Mouse (Mus musculus): ENCODE measurements around the gene Sfxn1.

Gene Sfxn1

DNA sequence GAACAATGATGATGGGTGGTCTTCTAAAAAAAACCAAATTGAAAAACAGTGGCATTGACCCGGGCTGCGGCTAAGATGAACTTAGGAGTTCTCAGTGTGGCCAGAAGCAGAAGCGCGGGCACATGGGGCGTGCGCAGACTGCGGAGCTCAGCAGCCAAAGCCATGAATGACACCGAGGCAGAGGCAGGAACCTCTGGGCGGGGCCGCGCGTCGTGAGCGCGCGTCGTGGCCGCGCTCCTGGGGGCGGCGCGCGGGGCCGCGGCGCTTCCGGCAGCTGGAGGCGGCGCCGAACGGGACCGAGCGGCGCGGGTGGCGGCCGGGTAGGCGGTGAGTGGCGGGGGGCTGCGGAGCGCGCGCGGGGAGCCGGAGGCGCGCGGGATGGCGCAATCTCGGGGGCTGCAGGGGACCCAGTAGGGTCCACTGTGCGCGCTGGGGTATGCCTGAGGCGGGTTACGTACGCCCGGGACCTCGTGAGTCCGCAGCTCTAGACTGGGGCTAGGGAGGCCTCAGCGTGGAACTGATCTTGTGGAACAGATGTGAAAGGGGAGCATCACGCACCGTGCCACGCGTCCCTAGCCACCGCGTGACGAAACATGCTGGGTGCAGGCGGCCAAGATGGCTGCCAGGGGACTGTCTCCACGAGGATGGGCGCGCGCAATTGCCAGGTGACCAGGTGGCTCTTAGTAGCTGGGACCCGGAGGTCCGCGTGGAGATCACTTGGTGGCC is at the start of gene Sfxn1:
Gene Sfxn1, plus strand, starts transcription at position 264 of the 726 bp plus-strand sequence.
- peak; percentile 65 for DNase-seq (ENCODE audit: low spot score)

DNA sequence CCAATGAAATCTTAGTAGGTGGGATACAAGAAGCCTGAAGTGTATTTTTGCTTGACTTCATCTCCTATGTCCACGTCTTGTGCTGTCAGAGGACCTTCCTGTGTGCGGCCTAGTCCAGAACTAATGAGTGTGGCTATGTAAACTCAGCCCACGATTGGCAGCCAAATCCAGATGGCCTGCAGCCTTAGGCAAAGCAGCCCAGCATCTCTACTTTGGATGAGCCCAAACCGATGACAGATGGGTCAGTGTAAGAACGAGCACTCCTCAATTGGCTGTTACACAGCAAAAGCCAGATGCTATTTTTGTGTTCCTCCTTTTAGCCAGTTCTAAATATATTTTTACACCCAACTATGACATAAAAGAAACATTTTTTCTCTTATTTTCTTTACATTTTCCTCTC is 48.4 kb upstream of the Sfxn1 start:
- no peak for DNase-seq (ENCODE audit: low spot score)

DNA sequence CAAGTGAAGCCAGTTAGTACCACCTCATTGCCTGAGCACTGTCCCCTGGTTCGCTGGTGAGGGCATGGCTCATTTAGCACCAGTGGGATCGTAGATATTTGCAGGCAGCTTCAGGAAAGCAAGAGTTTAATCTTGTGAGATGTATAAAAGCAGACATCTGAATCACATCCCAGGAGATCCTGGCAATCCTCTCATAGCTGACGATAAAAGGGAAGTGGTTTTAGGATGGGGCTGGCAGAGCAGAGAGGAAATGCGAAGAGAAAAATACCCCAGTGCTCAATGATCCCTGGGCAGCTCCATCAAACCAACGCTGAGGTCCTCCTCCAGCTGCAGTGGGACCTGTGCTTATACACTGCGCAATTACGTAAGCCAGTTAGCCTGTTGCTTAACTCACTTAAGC is 44.6 kb upstream of the Sfxn1 start:
- no peak for DNase-seq (ENCODE audit: low spot score)

DNA sequence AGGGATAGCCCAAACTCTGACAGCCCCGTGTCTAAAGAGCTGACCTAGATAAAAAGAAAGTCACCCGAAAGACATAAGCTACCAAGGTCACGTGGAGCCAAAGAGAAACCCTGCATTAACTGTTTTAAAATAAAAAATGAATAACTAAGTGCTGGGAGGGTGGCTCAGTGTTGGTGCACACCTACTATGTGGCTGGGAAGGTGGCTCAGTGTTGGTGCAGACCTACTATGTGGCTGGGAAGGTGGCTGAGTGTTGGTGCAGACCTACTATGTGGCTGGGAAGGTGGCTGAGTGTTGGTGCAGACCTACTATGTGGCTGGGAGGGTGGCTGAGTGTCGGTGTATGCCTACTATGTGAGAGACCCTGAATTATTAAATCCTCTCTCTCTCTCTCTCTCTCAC is 38.0 kb upstream of the Sfxn1 start:
- no peak for DNase-seq (ENCODE audit: low spot score)

DNA sequence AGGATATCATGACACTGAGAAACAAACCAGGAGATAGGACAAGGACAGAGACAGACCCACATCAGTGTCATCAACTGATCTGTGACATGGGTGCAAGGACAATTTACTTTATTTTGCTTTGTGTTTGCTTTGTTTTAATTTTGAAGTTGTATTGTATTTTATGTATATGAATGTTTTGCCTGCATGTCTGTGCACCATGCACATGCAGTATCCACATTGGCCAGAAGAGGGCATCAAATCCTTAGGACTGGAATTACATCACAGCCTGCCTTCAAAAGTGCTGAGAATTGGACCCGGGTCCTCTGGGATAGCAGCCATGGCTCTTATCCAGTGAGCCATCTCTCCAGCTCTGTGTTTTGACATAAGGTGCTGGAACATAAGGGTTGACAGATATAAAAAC is 36.1 kb upstream of the Sfxn1 start:
- DNase-seq (ENCODE audit: low spot score) = no peak

DNA sequence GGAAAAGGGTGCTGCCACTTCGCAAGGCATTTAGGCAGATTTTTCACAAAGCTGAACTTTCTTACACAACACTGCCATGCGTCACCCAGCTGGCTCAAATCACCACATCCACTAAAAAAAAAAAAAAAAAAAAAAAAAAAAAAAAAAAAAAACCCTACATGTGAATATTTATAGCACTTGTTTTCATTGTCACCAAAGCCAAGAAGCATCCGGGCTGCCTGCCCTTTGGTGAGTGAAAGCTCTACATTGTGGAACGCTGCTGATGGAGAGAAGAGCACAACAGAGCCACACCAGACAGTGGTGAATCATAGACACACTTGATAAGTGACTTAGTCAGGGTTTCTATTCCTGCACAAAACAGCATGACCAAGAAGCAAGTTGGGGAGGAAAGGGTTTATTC is 33.7 kb upstream of the Sfxn1 start:
- no peak for DNase-seq (ENCODE audit: low spot score)

DNA sequence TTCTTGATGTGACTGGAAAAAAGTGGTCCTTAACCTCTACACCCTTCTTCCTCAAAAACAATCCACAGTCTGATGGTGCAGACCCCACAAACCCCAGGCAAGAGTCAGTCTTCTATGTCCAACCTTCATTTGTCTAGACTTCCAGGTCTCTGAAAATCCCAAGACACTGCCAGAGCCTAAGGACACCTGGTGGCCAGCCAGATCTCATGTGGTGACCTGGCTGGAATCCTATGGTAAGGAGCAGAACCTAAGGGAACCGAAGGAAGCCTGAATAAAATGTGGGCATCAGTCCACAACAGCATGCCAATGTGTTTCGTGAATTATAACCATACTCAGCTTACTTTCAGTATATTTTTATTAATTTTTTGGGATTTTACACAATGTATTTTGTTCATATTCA is 31.4 kb upstream of the Sfxn1 start:
- no peak for DNase-seq (ENCODE audit: low spot score)

DNA sequence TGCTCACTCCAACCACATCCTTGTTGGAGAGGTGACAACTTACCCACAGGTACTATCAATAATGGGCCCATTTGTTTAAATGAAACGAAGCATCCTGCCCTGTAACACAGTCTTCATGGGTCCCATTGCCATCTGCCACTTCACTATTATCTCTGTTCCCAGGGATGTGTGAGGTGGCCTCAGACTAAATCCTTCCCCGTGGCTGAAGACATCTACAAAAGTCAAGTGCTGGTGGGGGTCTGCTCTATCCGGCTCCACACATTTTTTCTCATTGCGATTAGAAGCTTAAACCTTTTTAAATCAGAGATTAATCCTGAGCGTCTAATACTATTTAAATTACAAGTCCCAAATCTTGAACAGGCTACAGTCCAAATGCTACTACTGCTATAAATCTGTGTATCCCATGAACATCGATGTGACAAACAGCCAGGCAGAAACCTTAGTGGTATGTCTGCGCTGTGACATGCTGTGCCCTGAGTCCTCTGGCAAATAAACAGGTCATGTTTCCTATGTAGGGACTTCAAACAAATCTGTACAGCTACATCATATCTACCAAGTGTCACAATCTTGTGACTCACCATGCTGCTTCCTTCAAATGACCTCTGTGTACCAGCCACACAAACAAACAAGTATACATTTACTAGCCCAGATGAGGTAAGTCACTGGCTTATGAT is 22.9 kb upstream of the Sfxn1 start:
- no peak for DNase-seq (ENCODE audit: low spot score)

DNA sequence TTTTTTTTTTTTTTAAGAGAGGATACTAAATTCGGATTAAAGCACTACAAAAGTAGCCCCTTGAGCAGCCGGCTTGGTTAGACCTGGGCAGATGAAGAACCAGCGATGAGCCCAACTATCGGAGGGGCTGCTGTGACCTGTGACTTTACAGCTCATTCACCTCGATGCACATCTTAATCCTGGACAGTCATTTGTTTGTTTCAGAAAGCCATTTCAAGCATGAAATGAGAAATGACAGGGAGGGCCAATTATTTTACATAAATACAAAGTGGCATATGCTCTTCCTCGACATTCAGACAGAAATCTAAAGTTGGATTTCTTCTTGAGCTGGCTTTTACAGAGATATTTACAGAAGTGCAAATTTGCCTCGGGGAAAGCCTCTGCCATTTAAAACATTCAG is 20.0 kb upstream of the Sfxn1 start:
- DNase-seq (ENCODE audit: low spot score) = no peak

DNA sequence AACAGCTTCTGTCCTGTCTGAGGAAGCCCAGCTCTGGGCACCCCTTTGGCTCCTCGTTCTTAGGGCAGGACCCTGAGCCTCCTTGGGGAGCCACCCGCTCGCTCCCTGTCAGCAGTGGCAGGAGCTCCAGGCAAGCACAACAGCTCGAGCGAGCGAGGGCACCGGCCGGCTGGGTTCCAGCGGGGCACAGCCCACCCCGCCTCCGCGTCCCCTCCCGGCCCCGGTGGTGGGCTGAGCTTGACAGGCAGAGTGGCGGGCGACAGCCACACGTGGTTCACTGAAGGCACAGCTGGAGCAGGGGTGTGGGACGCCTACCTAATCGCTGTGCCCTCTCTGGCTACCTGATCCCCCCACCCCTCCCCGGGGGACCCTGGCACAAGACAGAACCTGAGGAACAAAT is 16.7 kb upstream of the Sfxn1 start:
- DNase-seq (ENCODE audit: low spot score) = no peak

DNA sequence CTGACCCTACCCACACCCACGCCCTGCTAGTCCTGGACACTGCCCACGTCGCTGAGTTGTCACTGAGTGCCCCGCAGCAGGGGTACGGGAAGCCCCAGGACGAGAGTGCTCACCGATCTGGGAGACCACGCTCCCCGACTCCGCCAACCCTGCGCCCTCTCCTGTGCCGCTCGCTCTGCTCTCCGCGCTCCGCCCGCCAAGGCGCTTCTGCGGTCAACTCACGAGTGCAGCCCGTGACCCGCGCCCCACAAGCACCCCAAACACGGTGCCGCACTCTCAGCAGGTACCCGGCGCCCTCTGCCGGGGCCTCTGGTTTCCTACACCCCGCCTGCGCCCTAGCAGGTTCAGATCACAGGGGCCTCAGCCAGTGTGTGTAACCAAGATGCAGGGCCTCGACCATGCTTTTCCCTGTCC is 16.2 kb upstream of the Sfxn1 start, which contains the start of gene Drd1:
Gene Drd1, minus strand, starts transcription at position 258 of the 414 bp plus-strand sequence.
- DNase-seq (ENCODE audit: low spot score) = peak; percentile 37

DNA sequence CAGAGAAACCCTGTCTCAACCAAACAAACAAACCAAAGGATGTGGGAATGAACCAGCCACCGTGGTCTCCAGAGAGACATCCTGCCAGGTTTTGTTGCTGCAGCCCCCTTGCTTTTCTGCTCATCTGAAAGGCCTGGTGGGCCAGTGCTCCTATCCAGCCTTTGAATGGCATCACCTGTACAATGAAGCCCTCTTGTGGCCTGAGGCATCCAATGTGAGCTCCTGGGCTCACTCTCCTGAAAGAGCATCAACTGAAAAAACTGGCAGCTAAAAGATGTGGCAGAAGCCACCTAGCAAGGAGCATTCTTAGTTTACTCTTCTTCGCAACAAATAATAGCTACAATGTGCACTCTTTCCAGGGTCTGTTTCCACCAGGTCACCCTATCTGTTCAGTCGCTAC is 9.6 kb upstream of the Sfxn1 start:
- DNase-seq (ENCODE audit: low spot score) = no peak

DNA sequence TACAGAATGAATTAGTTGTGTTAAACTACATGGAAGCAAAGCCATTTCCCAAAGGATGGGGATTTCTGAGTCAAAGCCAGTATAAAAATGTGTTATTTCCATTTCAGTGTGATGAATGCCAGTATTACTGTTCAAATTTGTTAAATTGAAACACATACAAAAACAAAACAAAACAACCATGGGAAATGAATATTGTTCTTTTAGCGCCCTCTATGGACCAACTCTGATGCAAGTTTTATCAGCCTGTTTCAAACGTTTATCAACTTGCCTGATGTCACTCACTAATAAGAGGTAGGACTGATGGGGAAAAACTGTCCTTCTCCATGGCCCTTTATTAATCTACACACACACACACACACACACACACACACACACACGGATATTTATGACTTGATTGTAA is 8.4 kb upstream of the Sfxn1 start:
- no peak for DNase-seq (ENCODE audit: low spot score)

DNA sequence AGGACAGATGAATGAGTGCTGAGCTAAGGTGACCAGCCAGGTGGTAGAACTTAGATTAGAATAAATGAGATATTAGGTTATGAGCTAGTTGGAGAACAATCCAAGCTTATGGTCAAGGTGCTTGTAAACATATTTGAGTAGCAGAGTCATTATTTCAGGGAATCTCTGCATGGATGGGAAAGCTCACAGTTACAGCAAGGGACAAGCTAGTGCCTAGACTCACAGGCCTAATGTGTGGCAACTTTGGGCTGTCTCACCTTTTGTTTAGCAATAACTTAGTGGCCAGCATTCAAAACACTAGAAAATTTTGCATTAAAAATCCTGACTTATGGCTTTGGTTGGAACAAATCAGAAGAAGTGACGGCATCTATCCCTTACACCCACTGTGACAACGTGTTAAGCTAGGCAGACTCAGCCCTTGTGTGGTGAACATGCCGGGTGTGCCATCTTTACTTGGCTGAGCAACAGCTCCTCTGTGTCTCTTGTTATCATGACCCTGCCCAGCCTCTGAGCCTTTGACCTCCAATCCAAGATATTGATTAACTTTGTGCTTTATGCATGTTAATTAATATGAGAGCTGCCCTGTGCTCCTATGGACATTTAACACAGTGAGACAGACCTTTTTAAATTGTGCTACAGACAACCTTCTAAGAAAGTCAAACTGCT is 5.5 kb upstream of the Sfxn1 start:
- DNase-seq (ENCODE audit: low spot score) = no peak

DNA sequence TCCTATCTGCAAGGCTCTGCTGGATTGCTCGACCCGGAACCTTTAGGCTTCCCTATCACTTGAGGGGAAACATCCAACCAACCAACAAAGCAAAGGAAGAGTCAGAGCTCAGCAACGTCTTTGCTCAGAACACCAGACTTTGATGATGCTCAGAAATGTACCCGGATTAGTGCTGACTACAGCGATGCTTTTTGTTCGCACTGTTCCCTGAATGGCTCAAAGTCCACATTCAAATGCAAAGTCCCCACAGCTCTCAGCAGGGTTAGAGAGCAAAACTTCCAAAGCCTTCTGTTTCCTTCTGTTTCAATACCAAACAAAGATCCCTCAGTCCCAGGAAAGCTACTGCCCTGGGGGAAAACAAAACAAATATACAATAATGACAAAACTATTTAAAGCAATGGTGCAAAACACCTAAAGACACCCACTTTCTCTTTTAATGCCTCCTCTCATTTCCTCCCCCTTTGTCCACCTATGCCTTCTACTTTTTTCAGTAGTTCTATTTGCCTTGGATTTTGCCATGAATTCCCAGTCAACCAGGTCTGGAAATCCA is 4.0 kb upstream of the Sfxn1 start:
- no peak for DNase-seq (ENCODE audit: low spot score)

DNA sequence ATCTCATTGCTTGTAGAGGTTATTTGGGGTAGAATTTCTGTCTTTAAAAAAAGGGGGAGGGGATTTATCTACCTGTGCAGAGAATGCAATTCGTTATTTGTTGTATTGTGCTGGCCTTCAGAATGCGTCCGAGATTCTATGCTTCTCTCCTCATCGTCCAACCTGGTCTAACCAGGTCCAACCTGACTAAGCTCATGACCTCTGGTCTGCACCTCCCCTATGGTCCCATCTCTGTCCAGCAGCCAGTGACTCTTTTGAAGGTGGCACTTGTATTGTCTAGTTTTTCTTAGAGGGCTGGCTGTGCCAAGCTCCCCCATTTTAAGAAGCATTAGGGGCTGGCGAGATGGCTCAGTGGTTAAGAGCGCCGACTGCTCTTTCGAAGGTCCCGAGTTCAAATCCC is 658 bp upstream of the Sfxn1 start:
- no peak for DNase-seq (ENCODE audit: low spot score)

DNA sequence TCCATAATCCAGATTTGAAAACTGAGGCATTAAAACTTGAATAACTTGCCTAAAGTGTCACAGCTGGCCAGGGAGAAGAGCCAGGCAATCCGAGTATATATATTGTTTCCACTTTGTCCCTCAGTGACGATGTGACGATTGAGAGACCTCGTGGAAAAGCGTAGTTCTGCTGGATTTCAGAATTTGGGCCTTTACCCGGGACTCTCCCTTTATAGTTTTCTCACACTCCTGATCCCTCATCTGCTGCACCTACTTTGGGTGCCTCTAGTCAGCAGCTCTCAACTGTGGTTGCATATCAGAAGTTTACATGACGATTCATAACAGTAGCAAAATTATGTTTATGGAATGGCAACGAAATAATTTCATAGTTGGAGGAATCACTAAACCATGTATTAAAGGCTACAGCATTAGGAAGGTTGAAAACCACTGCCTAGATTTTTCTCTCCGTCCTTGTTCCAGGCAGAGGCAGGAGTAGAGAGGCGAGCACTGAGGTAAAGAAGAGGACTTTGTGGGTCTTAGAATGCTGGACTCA is 923 bp downstream of the Sfxn1 start:
- DNase-seq (ENCODE audit: low spot score) = no peak

DNA sequence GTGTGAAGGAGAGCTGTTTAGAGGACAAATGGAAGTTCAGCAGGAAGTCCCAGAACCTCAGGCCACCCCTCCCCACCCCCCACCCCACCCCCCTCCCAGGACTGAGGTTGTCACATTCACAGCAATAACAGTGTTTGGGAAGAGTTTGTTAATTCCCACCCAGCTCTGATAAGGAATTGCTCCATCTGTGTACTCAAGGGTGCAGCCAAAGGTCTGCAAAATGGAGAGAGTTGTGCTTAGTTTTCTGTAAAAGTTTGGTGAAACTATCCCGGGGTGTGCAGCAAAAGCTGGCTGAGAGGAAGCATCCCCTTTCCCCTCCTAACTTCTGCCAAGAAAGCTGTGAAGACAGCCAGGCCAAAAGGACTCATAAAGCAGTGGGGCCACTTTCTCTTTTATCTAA is 1.4 kb downstream of the Sfxn1 start:
- DNase-seq (ENCODE audit: low spot score) = peak; percentile 30

DNA sequence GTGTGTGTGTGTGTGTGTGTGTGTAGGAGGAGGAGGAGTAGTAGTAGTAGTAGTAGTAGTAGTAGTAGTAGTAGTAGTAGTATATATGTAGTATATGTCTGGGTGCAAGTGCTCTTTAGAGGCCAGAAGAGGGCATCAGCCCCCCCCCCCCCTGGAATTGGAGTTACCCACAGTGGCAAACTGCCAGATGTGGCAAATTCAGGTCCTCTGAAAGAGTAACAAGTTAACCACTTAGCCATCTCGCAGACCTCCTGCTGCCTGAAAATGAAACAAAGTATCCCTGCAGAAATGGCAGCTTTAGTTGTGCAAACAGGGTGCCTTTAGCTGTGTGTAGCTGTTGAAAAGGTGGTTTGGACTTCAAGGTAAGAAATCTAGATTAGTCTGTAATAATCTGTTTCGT is 1.8 kb downstream of the Sfxn1 start:
- peak; percentile 12 for DNase-seq (ENCODE audit: low spot score)

DNA sequence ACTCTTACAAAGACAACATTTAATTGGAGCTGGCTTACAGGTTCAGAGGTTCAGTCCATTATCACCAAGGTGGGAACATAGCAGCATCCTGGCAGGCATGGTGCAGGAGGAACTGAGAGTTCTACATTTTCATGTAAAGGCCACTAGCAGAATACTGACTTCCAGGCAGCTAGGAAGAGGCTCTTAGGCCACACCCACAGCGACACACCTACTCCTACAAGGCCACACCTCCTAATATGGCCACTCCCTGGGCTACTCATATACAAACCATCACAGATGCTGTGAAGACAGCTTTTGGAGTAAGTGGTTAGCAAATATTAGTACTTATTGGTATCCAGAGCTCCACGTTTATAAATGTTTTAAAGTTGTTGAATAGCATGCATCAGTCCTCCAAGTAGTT is 3.7 kb downstream of the Sfxn1 start:
- no peak for DNase-seq (ENCODE audit: low spot score)

DNA sequence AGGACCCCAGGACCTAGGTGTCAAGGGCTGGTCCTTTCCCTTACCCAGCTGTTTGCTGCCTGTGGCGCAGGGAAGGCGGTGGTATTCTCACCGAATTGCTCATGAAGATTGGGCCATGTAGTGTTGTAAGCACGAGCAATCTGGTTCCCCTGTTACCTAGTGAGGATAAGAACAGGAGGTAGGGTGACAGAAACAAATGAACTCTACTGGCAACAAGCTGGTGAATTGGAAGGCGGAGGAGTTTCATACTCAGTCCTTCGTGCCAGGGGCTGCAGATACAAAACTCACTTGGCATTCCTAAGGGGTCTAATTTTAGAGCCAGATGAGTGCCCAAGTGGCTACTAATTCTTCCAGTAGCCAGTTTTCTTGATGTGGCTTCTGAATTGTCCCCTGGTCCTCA is 4.4 kb downstream of the Sfxn1 start:
- no peak for DNase-seq (ENCODE audit: low spot score)

DNA sequence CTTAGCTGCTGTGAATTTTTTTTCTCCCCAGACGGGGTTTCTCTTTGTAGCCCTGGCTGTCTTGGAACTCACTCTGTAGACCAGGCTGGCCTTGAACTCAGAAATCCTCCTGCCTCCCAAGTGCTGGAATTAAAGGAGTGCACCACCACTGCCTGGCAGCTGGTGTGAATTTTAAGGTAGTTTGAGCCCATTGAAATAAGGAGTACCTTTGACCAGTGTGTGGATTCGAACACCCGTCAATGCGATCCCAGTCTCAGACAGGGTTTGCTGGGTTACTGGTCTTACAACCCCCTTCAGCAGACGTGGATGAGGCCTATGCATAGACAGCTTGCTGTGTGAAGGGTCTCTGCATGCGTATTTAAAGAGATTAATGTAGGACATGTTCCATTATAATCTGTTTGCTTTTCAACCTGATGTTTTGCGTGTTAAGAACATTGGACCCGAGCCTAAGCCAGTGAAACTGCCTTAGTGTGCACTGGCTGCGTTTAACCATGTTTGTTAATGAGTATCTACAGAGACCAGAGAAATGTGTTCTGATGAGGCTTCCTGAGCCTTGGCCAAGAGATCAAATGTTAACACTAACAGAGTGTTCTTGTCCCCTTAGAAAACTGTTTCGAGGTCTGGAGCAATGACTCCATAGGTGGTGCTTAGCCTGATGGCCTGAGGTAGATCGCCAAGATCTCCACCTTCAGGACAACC is 5.2 kb downstream of the Sfxn1 start:
- DNase-seq (ENCODE audit: low spot score) = no peak
